Mouse (Mus musculus) kidney, postnatal 10 days (tissue): Measurements from ENCODE around the gene Mrpl11.
"Not testable (repeated sequence)": the region's sequence is repeated elsewhere in the genome, so short reads cannot be mapped to it uniquely, and the experiment has no call there.

ENCODE experiments used
- DNase-seq: peaks from one replicate; pipeline ENCODE4 v3.0.0; 2021; ENCODE audit warnings: mixed read lengths

Gene Mrpl11

GRCm38 (mm10) chr19:4961928-4962601 lies at the start of gene Mrpl11:
TSS of gene Mrpl11 (plus strand) at chr19:4962147.
- peak; percentile 93 for DNase-seq

- no peak for DNase-seq
Observed at GRCm38 (mm10) chr19:4915924-4916603, 45.9 kb upstream of the Mrpl11 start.

GRCm38 (mm10) chr19:4916827-4917226 lies 45.1 kb upstream of the Mrpl11 start:
- no peak for DNase-seq

GRCm38 (mm10) chr19:4919652-4920051 lies 42.3 kb upstream of the Mrpl11 start:
- DNase-seq: no peak

GRCm38 (mm10) chr19:4925121-4925860 lies 36.7 kb upstream of the Mrpl11 start:
- no peak for DNase-seq

GRCm38 (mm10) chr19:4927904-4928531 lies 33.9 kb upstream of the Mrpl11 start, which contains the start of gene Dpp3:
TSS of gene Dpp3 (minus strand) at chr19:4928287.
- peak; percentile 100 for DNase-seq

GRCm38 (mm10) chr19:4928781-4929180 lies 33.2 kb upstream of the Mrpl11 start:
- DNase-seq: no peak

- DNase-seq: no peak
Observed at GRCm38 (mm10) chr19:4936896-4937295, 25.1 kb upstream of the Mrpl11 start.

- no peak for DNase-seq
Observed at GRCm38 (mm10) chr19:4937444-4938310, 24.3 kb upstream of the Mrpl11 start.

GRCm38 (mm10) chr19:4942551-4943252 lies 19.2 kb upstream of the Mrpl11 start, which contains the start of gene Peli3:
TSS of gene Peli3 (minus strand) at chr19:4943127.
- DNase-seq: peak; percentile 92

GRCm38 (mm10) chr19:4943253-4943588 lies 18.7 kb upstream of the Mrpl11 start:
- DNase-seq: no peak

- no peak for DNase-seq
Observed at GRCm38 (mm10) chr19:4945540-4945939, 16.4 kb upstream of the Mrpl11 start.

- DNase-seq: not testable (repeated sequence)
Observed at GRCm38 (mm10) chr19:4948641-4949040, 13.3 kb upstream of the Mrpl11 start.

GRCm38 (mm10) chr19:4968236-4968635 lies 6.3 kb downstream of the Mrpl11 start:
- DNase-seq: no peak

GRCm38 (mm10) chr19:4981767-4982166 lies 19.8 kb downstream of the Mrpl11 start:
- peak; percentile 49 for DNase-seq

- DNase-seq: peak; percentile 97
Observed at GRCm38 (mm10) chr19:4989013-4989412, 27.1 kb downstream of the Mrpl11 start.

- DNase-seq: no peak
Observed at GRCm38 (mm10) chr19:4989434-4990255, 27.7 kb downstream of the Mrpl11 start.

- DNase-seq: no peak
Observed at GRCm38 (mm10) chr19:4990256-4990625, 28.3 kb downstream of the Mrpl11 start, which contains the start of gene Npas4. TSS of gene Npas4 (minus strand) at chr19:4990316.

GRCm38 (mm10) chr19:4990716-4991115 lies 28.8 kb downstream of the Mrpl11 start:
- no peak for DNase-seq

GRCm38 (mm10) chr19:4992371-4992770 lies 30.4 kb downstream of the Mrpl11 start:
- DNase-seq: no peak

GRCm38 (mm10) chr19:4992904-4993303 lies 31.0 kb downstream of the Mrpl11 start:
- peak; percentile 53 for DNase-seq
